Mouse (Mus musculus) large intestine, adult 2 months (tissue): ENCODE measurements around the gene Armh4. TPM values are rescaled to one million over a fixed set of nuclear protein-coding genes. Genes with fewer than 3 reads are reported as not detected.
A peak's percentile ranks its signal among the peaks of the same experiment; 100 is the strongest.

Experiments
- DNase-seq: peaks from one replicate; pipeline ENCODE4 v3.0.0-alpha.2; 2012; ENCODE audit warnings: low read depth, low spot score
- WGBS: fragments of 180-500 bp; shearing (Covaris S2); methylation state at CpG from one replicate; pipeline ENCODE4 v1.1.7; 2018; 5-methylcytosine and 5-hydroxymethylcytosine counted together
- polyA plus RNA-seq: library from polyadenylated mRNA; depleted of rRNA; stranded (reverse); fragments of >200 nt; gene quantifications from 2 replicates; pipeline ENCODE4 v1.2.3, GENCODE M21; 2012; rRNA removed

Armh4 gene
- polyA plus RNA-seq, 1 experiment: 1.3 TPM

- DNase-seq: no peak
- WGBS: 73% methylated on average over 7 of the region's 7 CpGs
Measured at GRCm38 (mm10) chr14:49739328-49739727, 43.9 kb downstream of the Armh4 start.

- WGBS: 72% methylated on average over 2 of the region's 2 CpGs
Measured at GRCm38 (mm10) chr14:49738441-49739088, 44.6 kb downstream of the Armh4 start.

GRCm38 (mm10) chr14:49733950-49734349 lies 49.2 kb downstream of the Armh4 start:
- DNase-seq: no peak

More at GRCm38 (mm10) chr14:49738441-49739088, 44.6 kb downstream of the Armh4 start:
- DNase-seq: no peak

- 37% methylated on average over 4 of the region's 4 CpGs for WGBS
- DNase-seq: no peak
Measured at GRCm38 (mm10) chr14:49723361-49724054, 59.7 kb downstream of the Armh4 start.

- DNase-seq: no peak
- 41% methylated on average over 3 of the region's 3 CpGs for WGBS
Measured at GRCm38 (mm10) chr14:49722782-49723181, 60.4 kb downstream of the Armh4 start.

GRCm38 (mm10) chr14:49721281-49721680 lies 61.9 kb downstream of the Armh4 start:
- 23% methylated on average over 1 of the region's 1 CpGs for WGBS

GRCm38 (mm10) chr14:49719678-49720077 lies 63.5 kb downstream of the Armh4 start:
- DNase-seq: no peak

More at GRCm38 (mm10) chr14:49721281-49721680, 61.9 kb downstream of the Armh4 start:
- DNase-seq: no peak

GRCm38 (mm10) chr14:49711016-49711415 lies 72.2 kb downstream of the Armh4 start:
- whole genome bisulfite sequencing: 31% methylated on average over 3 of the region's 3 CpGs
- DNase-seq: no peak

GRCm38 (mm10) chr14:49703432-49704200 lies 79.6 kb downstream of the Armh4 start:
- peak; percentile 16 for DNase-seq
- 17% methylated on average over 3 of the region's 3 CpGs for WGBS

- 72% methylated on average over 5 of the region's 5 CpGs for WGBS
- no peak for DNase-seq
Measured at GRCm38 (mm10) chr14:49679511-49680284, 103.5 kb downstream of the Armh4 start.

- 46% methylated on average over 2 of the region's 2 CpGs for WGBS
- no peak for DNase-seq
Measured at GRCm38 (mm10) chr14:49676580-49676979, 106.6 kb downstream of the Armh4 start.

- 53% methylated on average over 4 of the region's 4 CpGs for WGBS
- no peak for DNase-seq
Measured at GRCm38 (mm10) chr14:49660444-49660843, 122.7 kb downstream of the Armh4 start.

- DNase-seq: no peak
- WGBS: 32% methylated on average over 1 of the region's 1 CpGs
Measured at GRCm38 (mm10) chr14:49649191-49649590, 134.0 kb downstream of the Armh4 start.

- whole genome bisulfite sequencing: 23% methylated on average over 1 of the region's 1 CpGs
- peak; percentile 19 for DNase-seq
Measured at GRCm38 (mm10) chr14:49637422-49637821, 145.8 kb downstream of the Armh4 start.

GRCm38 (mm10) chr14:49626055-49626454 lies 157.1 kb downstream of the Armh4 start:
- DNase-seq: no peak
- WGBS: 70% methylated on average over 4 of the region's 4 CpGs

Other genes starting within 250 kb of the Armh4 start
- gene Olfr722, start 118.6 kb upstream of the Armh4 start, polyA plus RNA-seq: not detected in 2 replicates
- not detected in 2 replicates for gene Olfr723, start 148.4 kb upstream of the Armh4 start, polyA plus RNA-seq
- gene Olfr724, start 179.9 kb upstream of the Armh4 start, polyA plus RNA-seq: not detected in 2 replicates